Mouse (Mus musculus): ENCODE measurements around the gene Irak3. TPM values are rescaled to one million over a fixed set of nuclear protein-coding genes. Genes with fewer than 3 reads are reported as not detected.

Gene Irak3
- total RNA-seq, 1 experiment = 19.8 TPM

GRCm38 (mm10) chr10:120242421-120242820 is 40.5 kb upstream of the Irak3 start:
- H3K27ac ChIP-seq (ENCODE audit: insufficient read depth, low read depth, low read length, poor library complexity, severe bottlenecking) = no peak overlapping the region
- H3K4me3 ChIP-seq (ENCODE audit: insufficient read depth in 1 of 2, low read depth in 1 of 2, low read length in 2 of 2, poor library complexity in 1 of 2, severe bottlenecking in 1 of 2) = no peak overlapping the region
- H3K36me3 ChIP-seq (ENCODE audit: control insufficient read depth, insufficient read depth, low read length, poor library complexity, severe bottlenecking) = no peaks in the 10 kb centered on the region
- TF ChIP-seq ZNF384 (IDR thresholded peaks at IDR 0.05; ENCODE audit: low read depth, low read length) (no peak), HCFC1 (IDR thresholded peaks at IDR 0.05; ENCODE audit: borderline replicate concordance, insufficient read depth, low read length) (no peak), CHD2 (IDR thresholded peaks at IDR 0.05; ENCODE audit: low read depth, low read length) (no peak), MAFK (IDR thresholded peaks at IDR 0.05; ENCODE audit: insufficient read depth, low read depth, low read length) (no peak), ZC3H11A (IDR thresholded peaks at IDR 0.05; ENCODE audit: borderline replicate concordance, low read depth, low read length) (no peak)
- no peak for DNase-seq (ENCODE audit: low read depth, low spot score)
- no peak overlapping the region for H3K9ac ChIP-seq (ENCODE audit: insufficient read depth, low read depth, low read length, poor library complexity, severe bottlenecking)
- in situ Hi-C loops (cut with MboI; ENCODE audit: low sequenced_read_pairs in 2 of 2, unreplicated experiment in 2 of 2) = no loop called here
- no peaks in the 10 kb centered on the region for H3K9me3 ChIP-seq (ENCODE audit: control insufficient read depth, insufficient read depth, low read depth, low read length)
- H3K4me1 ChIP-seq (ENCODE audit: control insufficient read depth in 2 of 2, insufficient read depth in 2 of 2, low read length in 2 of 2, poor library complexity in 1 of 2) = peaks cover 0 to 6% of the 10 kb centered on the region in 2 experiments; a peak in 1 of 4 replicates

- TF ChIP-seq MAFK (IDR thresholded peaks at IDR 0.05; ENCODE audit: insufficient read depth, low read depth, low read length) (no peak), ZC3H11A (IDR thresholded peaks at IDR 0.05; ENCODE audit: borderline replicate concordance, low read depth, low read length) (no peak), ZNF384 (IDR thresholded peaks at IDR 0.05; ENCODE audit: low read depth, low read length) (no peak), CHD2 (IDR thresholded peaks at IDR 0.05; ENCODE audit: low read depth, low read length) (no peak), HCFC1 (IDR thresholded peaks at IDR 0.05; ENCODE audit: borderline replicate concordance, insufficient read depth, low read length) (no peak)
- no peak overlapping the region for H3K27ac ChIP-seq (ENCODE audit: insufficient read depth, low read depth, low read length, poor library complexity, severe bottlenecking)
Measured at GRCm38 (mm10) chr10:120239476-120239875, 37.5 kb upstream of the Irak3 start.

GRCm38 (mm10) chr10:120238241-120238640 is 36.3 kb upstream of the Irak3 start:
- Histone ChIP-seq H3K4me3 (ENCODE audit: insufficient read depth in 1 of 2, low read depth in 1 of 2, low read length in 2 of 2, poor library complexity in 1 of 2, severe bottlenecking in 1 of 2) (no peak overlapping the region), H3K9ac (ENCODE audit: insufficient read depth, low read depth, low read length, poor library complexity, severe bottlenecking) (no peak overlapping the region), H3K27ac (ENCODE audit: insufficient read depth, low read depth, low read length, poor library complexity, severe bottlenecking) (no peak overlapping the region), H3K9me3 (ENCODE audit: control insufficient read depth, insufficient read depth, low read depth, low read length) (no peaks in the 10 kb centered on the region), H3K36me3 (ENCODE audit: control insufficient read depth, insufficient read depth, low read length, poor library complexity, severe bottlenecking) (no peaks in the 10 kb centered on the region), H3K4me1 (ENCODE audit: control insufficient read depth in 2 of 2, insufficient read depth in 2 of 2, low read length in 2 of 2, poor library complexity in 1 of 2) (no peaks in the 10 kb centered on the region)
- in situ Hi-C loops (cut with MboI; ENCODE audit: low sequenced_read_pairs in 2 of 2, unreplicated experiment in 2 of 2) = no loop called here
- no peak for DNase-seq (ENCODE audit: low read depth, low spot score)
- no peak for TF ChIP-seq CHD2 (IDR thresholded peaks at IDR 0.05; ENCODE audit: low read depth, low read length)

More at GRCm38 (mm10) chr10:120239476-120239875, 37.5 kb upstream of the Irak3 start:
- Histone ChIP-seq H3K9me3 (ENCODE audit: control insufficient read depth, insufficient read depth, low read depth, low read length) (no peaks in the 10 kb centered on the region), H3K36me3 (ENCODE audit: control insufficient read depth, insufficient read depth, low read length, poor library complexity, severe bottlenecking) (no peaks in the 10 kb centered on the region), H3K4me3 (ENCODE audit: insufficient read depth in 1 of 2, low read depth in 1 of 2, low read length in 2 of 2, poor library complexity in 1 of 2, severe bottlenecking in 1 of 2) (no peak overlapping the region), H3K4me1 (ENCODE audit: control insufficient read depth in 2 of 2, insufficient read depth in 2 of 2, low read length in 2 of 2, poor library complexity in 1 of 2) (0 out of 4 replicates have a peak, but pooled peaks cover 0 to 2% of the 10 kb centered on the region in 2 experiments), H3K9ac (ENCODE audit: insufficient read depth, low read depth, low read length, poor library complexity, severe bottlenecking) (no peak overlapping the region)
- in situ Hi-C loops (cut with MboI; ENCODE audit: low sequenced_read_pairs in 2 of 2, unreplicated experiment in 2 of 2) = no loop called here
- no peak for DNase-seq (ENCODE audit: low read depth, low spot score)

GRCm38 (mm10) chr10:120236855-120237254 is 34.9 kb upstream of the Irak3 start:
- no peak overlapping the region for H3K4me3 ChIP-seq (ENCODE audit: insufficient read depth in 1 of 2, low read depth in 1 of 2, low read length in 2 of 2, poor library complexity in 1 of 2, severe bottlenecking in 1 of 2)
- no peak for DNase-seq (ENCODE audit: low read depth, low spot score)
- no peak overlapping the region for H3K9ac ChIP-seq (ENCODE audit: insufficient read depth, low read depth, low read length, poor library complexity, severe bottlenecking)
- no peak overlapping the region for H3K27ac ChIP-seq (ENCODE audit: insufficient read depth, low read depth, low read length, poor library complexity, severe bottlenecking)
- H3K36me3 ChIP-seq (ENCODE audit: control insufficient read depth, insufficient read depth, low read length, poor library complexity, severe bottlenecking) = no peaks in the 10 kb centered on the region
- H3K4me1 ChIP-seq (ENCODE audit: control insufficient read depth in 2 of 2, insufficient read depth in 2 of 2, low read length in 2 of 2, poor library complexity in 1 of 2) = no peaks in the 10 kb centered on the region
- in situ Hi-C loops (cut with MboI; ENCODE audit: low sequenced_read_pairs in 2 of 2, unreplicated experiment in 2 of 2) = no loop called here
- no peak for TF ChIP-seq CHD2 (IDR thresholded peaks at IDR 0.05; ENCODE audit: low read depth, low read length)
- TF ChIP-seq MAFK (IDR thresholded peaks at IDR 0.05; ENCODE audit: insufficient read depth, low read depth, low read length) = no peak
- TF ChIP-seq ZNF384 (IDR thresholded peaks at IDR 0.05; ENCODE audit: low read depth, low read length) = no peak
- TF ChIP-seq HCFC1 (IDR thresholded peaks at IDR 0.05; ENCODE audit: borderline replicate concordance, insufficient read depth, low read length) = no peak
- no peak for TF ChIP-seq ZC3H11A (IDR thresholded peaks at IDR 0.05; ENCODE audit: borderline replicate concordance, low read depth, low read length)
- no peaks in the 10 kb centered on the region for H3K9me3 ChIP-seq (ENCODE audit: control insufficient read depth, insufficient read depth, low read depth, low read length)
